Mouse (Mus musculus): ENCODE data around the gene Ing5. TPM values are rescaled to one million over a fixed set of nuclear protein-coding genes. Genes with fewer than 3 reads are reported as not detected.

Ing5 gene
- polyA plus RNA-seq, 1 experiment: 33.9 TPM

DNA sequence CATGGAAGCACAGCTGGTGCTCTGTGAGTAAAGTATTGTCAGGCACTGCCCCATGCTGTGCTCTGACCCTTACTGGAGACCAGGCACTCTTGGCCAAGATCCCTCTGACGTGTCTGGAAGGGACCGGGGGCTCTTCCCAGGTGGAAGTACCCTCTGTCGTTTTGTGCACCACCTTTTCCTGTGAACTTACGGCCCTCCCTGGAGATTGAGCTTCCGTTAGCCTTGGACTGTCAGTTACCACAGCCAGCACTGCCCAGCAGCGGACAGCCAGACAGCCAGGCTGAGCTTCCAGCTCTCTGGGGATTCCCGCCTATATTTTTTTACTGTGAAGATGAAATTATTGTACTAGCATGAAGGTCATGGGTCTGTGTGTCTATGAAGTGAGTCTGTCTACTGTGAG lies 15.0 kb downstream of the Ing5 start:
- H3K4me3 ChIP-seq (ENCODE audit: low read depth, low read length): no peak overlapping the region
- no peaks in the 10 kb centered on the region for H3K27me3 ChIP-seq (ENCODE audit: control insufficient read depth, insufficient read depth, low read length, poor library complexity, severe bottlenecking)
- H3K27ac ChIP-seq (ENCODE audit: insufficient read depth, low read length): no peak overlapping the region
- H3K9ac ChIP-seq (ENCODE audit: low read depth, poor library complexity, severe bottlenecking): no peak overlapping the region
- TF ChIP-seq POLR2A (IDR thresholded peaks at IDR 0.05; ENCODE audit: insufficient read depth, low read length): no peak
- TF ChIP-seq CTCF (IDR thresholded peaks at IDR 0.05; ENCODE audit: low read depth, low read length): no peak
- TF ChIP-seq EP300 (IDR thresholded peaks at IDR 0.05; ENCODE audit: insufficient read depth, low read depth, low read length): no peak
- H3K9me3 ChIP-seq (replicated peaks; ENCODE audit: control insufficient read depth, insufficient read depth, low read length, poor library complexity, severe bottlenecking): no peaks in the 10 kb centered on the region
- H3K36me3 ChIP-seq (ENCODE audit: control insufficient read depth, insufficient read depth, low read length, poor library complexity, severe bottlenecking): peaks cover 36% of the 10 kb centered on the region
- H3K4me1 ChIP-seq (ENCODE audit: control insufficient read depth, insufficient read depth, low read length): no peaks in the 10 kb centered on the region

DNA sequence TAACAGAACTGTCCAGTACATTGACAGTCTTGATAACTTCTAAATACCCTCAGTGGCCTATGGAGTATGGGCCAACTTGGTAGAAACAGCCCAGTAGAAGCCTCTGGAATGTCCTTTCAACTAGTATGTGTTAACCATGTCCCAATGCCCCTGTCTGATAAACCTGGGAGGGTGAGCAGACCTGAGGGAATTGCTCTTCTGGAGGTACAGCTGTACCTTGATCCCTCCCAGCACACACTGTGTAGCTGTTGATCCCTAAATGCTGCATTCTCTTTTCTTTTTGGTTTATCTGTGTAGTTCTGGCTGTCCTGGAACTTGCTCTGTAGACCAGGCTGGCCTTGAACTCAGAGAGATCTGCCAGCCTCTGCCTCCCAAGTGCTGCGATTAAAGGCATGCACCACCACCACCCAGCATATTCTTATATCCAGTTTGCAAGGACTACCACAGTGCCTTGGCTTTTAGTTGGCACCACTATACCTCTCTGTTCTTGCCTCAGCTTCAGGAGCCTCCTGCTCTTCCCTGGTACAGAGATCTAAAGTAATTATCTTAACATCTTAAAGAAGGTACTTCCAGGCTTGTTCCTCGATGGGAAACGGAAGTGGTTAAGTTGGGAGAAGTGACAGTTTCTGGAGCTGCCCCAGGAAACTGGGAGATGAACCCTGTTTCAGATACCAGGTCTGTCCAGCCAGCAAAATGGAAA lies 20.2 kb downstream of the Ing5 start:
- H3K27ac ChIP-seq (ENCODE audit: insufficient read depth, low read length): peak overlapping the region; percentile 26; the same call in 1 of the 2 replicates
- H3K4me1 ChIP-seq (ENCODE audit: control insufficient read depth, insufficient read depth, low read length): no peaks in the 10 kb centered on the region
- H3K9ac ChIP-seq (ENCODE audit: low read depth, poor library complexity, severe bottlenecking): no peak overlapping the region; the same call in 1 of the 2 replicates
- H3K36me3 ChIP-seq (ENCODE audit: control insufficient read depth, insufficient read depth, low read length, poor library complexity, severe bottlenecking): peaks cover 5% of the 10 kb centered on the region
- no peaks in the 10 kb centered on the region for H3K27me3 ChIP-seq (ENCODE audit: control insufficient read depth, insufficient read depth, low read length, poor library complexity, severe bottlenecking)
- H3K9me3 ChIP-seq (replicated peaks; ENCODE audit: control insufficient read depth, insufficient read depth, low read length, poor library complexity, severe bottlenecking): no peaks in the 10 kb centered on the region
- TF ChIP-seq POLR2A (IDR thresholded peaks at IDR 0.05; ENCODE audit: insufficient read depth, low read length) (no peak), CTCF (IDR thresholded peaks at IDR 0.05; ENCODE audit: low read depth, low read length) (no peak), EP300 (IDR thresholded peaks at IDR 0.05; ENCODE audit: insufficient read depth, low read depth, low read length) (no peak)
- H3K4me3 ChIP-seq (ENCODE audit: low read depth, low read length): no peak overlapping the region

GRCm38 (mm10) chr1:93824609-93825008 lies 20.8 kb downstream of the Ing5 start, which contains the start of gene D2hgdh:
TSS of gene D2hgdh (plus strand) at chr1:93824909.
- no peak for TF ChIP-seq POLR2A (IDR thresholded peaks at IDR 0.05; ENCODE audit: insufficient read depth, low read length)
- TF ChIP-seq CTCF (IDR thresholded peaks at IDR 0.05; ENCODE audit: low read depth, low read length): no peak
- no peak for TF ChIP-seq EP300 (IDR thresholded peaks at IDR 0.05; ENCODE audit: insufficient read depth, low read depth, low read length)
- no peaks in the 10 kb centered on the region for H3K27me3 ChIP-seq (ENCODE audit: control insufficient read depth, insufficient read depth, low read length, poor library complexity, severe bottlenecking)
- H3K9ac ChIP-seq (ENCODE audit: low read depth, poor library complexity, severe bottlenecking): peak within 1 kb of the TSS; percentile 35; the same call in 1 of the 2 replicates
- H3K4me1 ChIP-seq (ENCODE audit: control insufficient read depth, insufficient read depth, low read length): no peaks in the 10 kb centered on the region
- peak within 1 kb of the TSS; percentile 69 for H3K4me3 ChIP-seq (ENCODE audit: low read depth, low read length)
- no peaks in the 10 kb centered on the region for H3K9me3 ChIP-seq (replicated peaks; ENCODE audit: control insufficient read depth, insufficient read depth, low read length, poor library complexity, severe bottlenecking)
- peak within 1 kb of the TSS; percentile 46 for H3K27ac ChIP-seq (ENCODE audit: insufficient read depth, low read length)
- no peaks in the 10 kb centered on the region for H3K36me3 ChIP-seq (ENCODE audit: control insufficient read depth, insufficient read depth, low read length, poor library complexity, severe bottlenecking)

DNA sequence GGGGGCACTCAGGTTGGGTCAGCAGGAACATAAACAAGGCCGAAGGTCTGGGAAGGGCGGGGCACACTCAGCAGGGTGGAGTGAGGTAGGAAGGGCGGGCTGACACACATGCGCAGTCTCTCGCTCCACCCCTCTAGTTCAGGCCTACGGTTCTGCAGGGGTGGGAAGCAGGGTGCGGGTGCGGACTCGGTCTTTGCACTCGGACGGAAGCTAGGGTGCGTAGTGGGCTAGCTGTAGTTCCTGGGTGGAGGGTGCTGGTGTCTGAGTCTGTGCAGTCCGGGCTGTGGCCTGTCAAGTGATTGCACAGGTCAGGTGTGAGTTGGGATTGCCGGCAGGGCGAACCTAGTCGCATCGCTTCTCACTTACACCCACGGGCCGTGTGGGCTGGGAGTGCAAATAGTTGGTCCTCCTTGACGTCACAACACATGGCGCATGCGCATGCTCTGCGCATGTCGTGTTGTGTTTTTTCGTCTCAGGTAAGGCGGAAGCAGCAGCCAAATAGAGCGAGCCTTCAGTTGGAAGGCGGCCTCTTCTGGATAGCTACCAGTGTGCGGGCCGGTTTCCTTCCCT lies 21.4 kb downstream of the Ing5 start:
- H3K9me3 ChIP-seq (replicated peaks; ENCODE audit: control insufficient read depth, insufficient read depth, low read length, poor library complexity, severe bottlenecking): no peaks in the 10 kb centered on the region
- H3K27me3 ChIP-seq (ENCODE audit: control insufficient read depth, insufficient read depth, low read length, poor library complexity, severe bottlenecking): no peaks in the 10 kb centered on the region
- H3K4me3 ChIP-seq (ENCODE audit: low read depth, low read length): peak overlapping the region; percentile 69
- no peaks in the 10 kb centered on the region for H3K36me3 ChIP-seq (ENCODE audit: control insufficient read depth, insufficient read depth, low read length, poor library complexity, severe bottlenecking)
- H3K4me1 ChIP-seq (ENCODE audit: control insufficient read depth, insufficient read depth, low read length): no peaks in the 10 kb centered on the region
- H3K9ac ChIP-seq (ENCODE audit: low read depth, poor library complexity, severe bottlenecking): peak overlapping the region; percentile 35; the same call in 1 of the 2 replicates
- TF ChIP-seq POLR2A (IDR thresholded peaks at IDR 0.05; ENCODE audit: insufficient read depth, low read length) (peak; percentile 94), CTCF (IDR thresholded peaks at IDR 0.05; ENCODE audit: low read depth, low read length) (peak; percentile 1), EP300 (IDR thresholded peaks at IDR 0.05; ENCODE audit: insufficient read depth, low read depth, low read length) (peak; percentile 34; the same call in 1 of the 2 replicates)
- peak overlapping the region; percentile 46 for H3K27ac ChIP-seq (ENCODE audit: insufficient read depth, low read length)

- Histone ChIP-seq H3K9me3 (replicated peaks; ENCODE audit: control insufficient read depth, insufficient read depth, low read length, poor library complexity, severe bottlenecking) (no peaks in the 10 kb centered on the region), H3K36me3 (ENCODE audit: control insufficient read depth, insufficient read depth, low read length, poor library complexity, severe bottlenecking) (no peaks in the 10 kb centered on the region), H3K4me1 (ENCODE audit: control insufficient read depth, insufficient read depth, low read length) (no peaks in the 10 kb centered on the region), H3K27ac (ENCODE audit: insufficient read depth, low read length) (peak overlapping the region; percentile 46), H3K4me3 (ENCODE audit: low read depth, low read length) (peak overlapping the region; percentile 69), H3K9ac (ENCODE audit: low read depth, poor library complexity, severe bottlenecking) (peak overlapping the region; percentile 35; the same call in 1 of the 2 replicates), H3K27me3 (ENCODE audit: control insufficient read depth, insufficient read depth, low read length, poor library complexity, severe bottlenecking) (no peaks in the 10 kb centered on the region)
- TF ChIP-seq POLR2A (IDR thresholded peaks at IDR 0.05; ENCODE audit: insufficient read depth, low read length): no peak
- TF ChIP-seq EP300 (IDR thresholded peaks at IDR 0.05; ENCODE audit: insufficient read depth, low read depth, low read length): 0 out of 2 replicates have a peak, but pooled peaks have one; percentile 15
These were observed 22.2 kb downstream of the Ing5 start for GRCm38 (mm10) chr1:93825771-93826539.
